Mouse (Mus musculus): ENCODE data around the gene Moap1.

GRCm38 (mm10) chr12:102722966-102723365, 20.5 kb downstream of the Moap1 start:
- TF ChIP-seq CTCF (conservative IDR thresholded peaks at IDR 0.05; ENCODE audit: low read length) (no peak), POU5F1 (IDR thresholded peaks at IDR 0.05; ENCODE audit: borderline replicate concordance, low read length) (no peak), NANOG (IDR thresholded peaks at IDR 0.05; ENCODE audit: borderline replicate concordance, low read length) (no peak)
